Mouse (Mus musculus) MEL (cell line): ENCODE measurements around the gene Nsun3. TPM values are rescaled to one million over a fixed set of nuclear protein-coding genes. Genes with fewer than 3 reads are reported as not detected.

Experiments
- DNase-seq: peaks from one replicate; pipeline ENCODE4 v3.0.0; 2011; ENCODE audit warnings: low read depth, low spot score
- H3K27ac ChIP-seq: 2 replicates; pipeline ENCODE4 v1.5.1; 2012; ENCODE audit warnings: low read depth, mild to moderate bottlenecking, control low read depth, low read length, moderate library complexity; ENCODE audit not compliant: control insufficient read depth
- H3K27me3 ChIP-seq, 2 experiments: fragments of 150-350 bp in 1 of 2; sonication (generic) in 1 of 2; 2 replicates each; pipeline ENCODE4 v1.6.1; 2012; ENCODE audit warnings: low read length in 2 of 2, mild to moderate bottlenecking in 2 of 2, improper control_type of control experiment in 1 of 2, moderate library complexity in 1 of 2; ENCODE audit not compliant: insufficient read depth in 2 of 2, control insufficient read depth in 1 of 2
- H3K36me3 ChIP-seq, 2 experiments: 2 replicates each; pipeline ENCODE4 v1.6.1; 2012 to 2014; ENCODE audit warnings: low read length in 2 of 2, improper control_type of control experiment in 1 of 2, inconsistent platforms in 1 of 2, mild to moderate bottlenecking in 1 of 2; ENCODE audit not compliant: insufficient read depth in 2 of 2, control insufficient read depth in 1 of 2
- H3K4me1 ChIP-seq, 2 experiments: fragments of 150-350 bp in 1 of 2; sonication (generic) in 1 of 2; 2 replicates each; pipeline ENCODE4 v1.6.1; 2012; ENCODE audit warnings: low read length in 2 of 2, improper control_type of control experiment in 1 of 2, mild to moderate bottlenecking in 1 of 2; ENCODE audit not compliant: insufficient read depth in 2 of 2, control insufficient read depth in 1 of 2
- H3K4me3 ChIP-seq, 2 experiments: fragments of 150-350 bp in 1 of 2; sonication (generic) in 1 of 2; 2 replicates each; pipeline ENCODE4 v1.5.1; 2012; ENCODE audit warnings: low read depth in 2 of 2, low read length in 2 of 2, mild to moderate bottlenecking in 2 of 2, moderate library complexity in 2 of 2, control low read depth in 1 of 2, improper control_type of control experiment in 1 of 2; ENCODE audit not compliant: control insufficient read depth in 1 of 2, insufficient read depth in 1 of 2
- H3K79me2 ChIP-seq: 2 replicates; pipeline ENCODE4 v1.6.1; 2012; ENCODE audit warnings: mild to moderate bottlenecking, low read length, moderate library complexity; ENCODE audit not compliant: control insufficient read depth, poor library complexity, insufficient read depth
- H3K9ac ChIP-seq: 2 replicates; pipeline ENCODE4 v1.6.1; 2012; ENCODE audit warnings: low read depth, mild to moderate bottlenecking, control low read depth, low read length, moderate library complexity; ENCODE audit not compliant: control insufficient read depth, poor library complexity, severe bottlenecking
- H3K9me3 ChIP-seq: fragments of 150-350 bp; sonication (generic); replicated peaks from 2 replicates; pipeline ENCODE4 v1.6.1; 2012; ENCODE audit warnings: mild to moderate bottlenecking, low read length, improper control_type of control experiment, moderate library complexity; ENCODE audit not compliant: insufficient read depth
- BHLHE40 ChIP-seq: IDR thresholded peaks from 2 replicates; pipeline ENCODE4 v1.6.1; 2012; ENCODE audit warnings: low read depth, mild to moderate bottlenecking, inconsistent platforms, low read length, improper control_type of control experiment, borderline replicate concordance
- CHD1 ChIP-seq: IDR thresholded peaks from 2 replicates; pipeline ENCODE4 v1.6.1; 2012; ENCODE audit warnings: low read depth, mild to moderate bottlenecking, inconsistent platforms, low read length, improper control_type of control experiment
- ETS1 ChIP-seq: IDR thresholded peaks from 2 replicates; pipeline ENCODE4 v1.6.1; 2012; ENCODE audit warnings: low read depth, mild to moderate bottlenecking, inconsistent platforms, low read length, improper control_type of control experiment, moderate library complexity
- GABPA ChIP-seq: IDR thresholded peaks from 2 replicates; pipeline ENCODE4 v1.6.1; 2012; ENCODE audit warnings: low read depth, mild to moderate bottlenecking, inconsistent platforms, low read length, improper control_type of control experiment, moderate library complexity
- GATA1 ChIP-seq: IDR thresholded peaks from 2 replicates; pipeline ENCODE4 v1.6.1; 2011; ENCODE audit warnings: low read depth, low read length, improper control_type of control experiment
- HCFC1 ChIP-seq: IDR thresholded peaks from 2 replicates; pipeline ENCODE4 v1.6.1; 2012; ENCODE audit warnings: low read depth, mild to moderate bottlenecking, inconsistent platforms, low read length, improper control_type of control experiment, moderate library complexity
- KAT2A ChIP-seq: conservative IDR thresholded peaks from 2 replicates; pipeline ENCODE4 v1.6.1; 2012; ENCODE audit warnings: low read depth, low read length, improper control_type of control experiment, inconsistent platforms
- MAX ChIP-seq: IDR thresholded peaks from 2 replicates; pipeline ENCODE4 v1.6.1; 2011; ENCODE audit warnings: low read length, improper control_type of control experiment
- MAZ ChIP-seq: IDR thresholded peaks from 2 replicates; pipeline ENCODE4 v1.6.1; 2012; ENCODE audit warnings: low read depth, mild to moderate bottlenecking, inconsistent platforms, low read length, improper control_type of control experiment
- MXI1 ChIP-seq: IDR thresholded peaks from 2 replicates; pipeline ENCODE4 v1.6.1; 2011; ENCODE audit warnings: mild to moderate bottlenecking, low read depth, low read length, improper control_type of control experiment
- NRF1 ChIP-seq: IDR thresholded peaks from 2 replicates; pipeline ENCODE4 v1.6.1; 2014; ENCODE audit warnings: low read depth, mild to moderate bottlenecking, inconsistent platforms, low read length, improper control_type of control experiment, moderate library complexity; ENCODE audit not compliant: poor library complexity, insufficient read depth, severe bottlenecking
- POLR2AphosphoS2 ChIP-seq: IDR thresholded peaks from 2 replicates; pipeline ENCODE4 v1.6.1; 2011; ENCODE audit warnings: low read length, improper control_type of control experiment
- POLR2AphosphoS5 ChIP-seq: IDR thresholded peaks from 2 replicates; pipeline ENCODE4 v1.6.1; 2012; ENCODE audit warnings: low read depth, borderline replicate concordance, mild to moderate bottlenecking, inconsistent platforms, low read length, moderate library complexity, mixed read lengths
- RCOR1 ChIP-seq: IDR thresholded peaks from 2 replicates; pipeline ENCODE4 v1.6.1; 2012; ENCODE audit warnings: low read depth, mild to moderate bottlenecking, inconsistent platforms, low read length, improper control_type of control experiment
- TAL1 ChIP-seq: IDR thresholded peaks from 2 replicates; pipeline ENCODE4 v1.6.1; 2012; ENCODE audit warnings: mild to moderate bottlenecking, inconsistent platforms, low read length, moderate library complexity, mixed read lengths
- TCF12 ChIP-seq: IDR thresholded peaks from 2 replicates; pipeline ENCODE4 v1.6.1; 2014; ENCODE audit warnings: low read depth, mild to moderate bottlenecking, inconsistent platforms, low read length, improper control_type of control experiment, moderate library complexity
- USF2 ChIP-seq, 2 experiments: IDR thresholded peaks; 2 replicates each; pipeline ENCODE4 v1.6.1; 2011 to 2012; ENCODE audit warnings: improper control_type of control experiment in 2 of 2, low read length in 2 of 2, borderline replicate concordance in 1 of 2, inconsistent platforms in 1 of 2, low read depth in 1 of 2, mild to moderate bottlenecking in 1 of 2; ENCODE audit not compliant: insufficient read depth in 1 of 2
- ZC3H11A ChIP-seq: IDR thresholded peaks from 2 replicates; pipeline ENCODE4 v1.6.1; 2012; ENCODE audit warnings: low read depth, mild to moderate bottlenecking, inconsistent platforms, low read length, improper control_type of control experiment
- ZMIZ1 ChIP-seq: IDR thresholded peaks from 2 replicates; pipeline ENCODE4 v1.6.1; 2012; ENCODE audit warnings: low read depth, mild to moderate bottlenecking, inconsistent platforms, low read length, improper control_type of control experiment, moderate library complexity
- ZNF384 ChIP-seq: IDR thresholded peaks from 2 replicates; pipeline ENCODE4 v1.6.1; 2012; ENCODE audit warnings: low read depth, mild to moderate bottlenecking, inconsistent platforms, low read length, improper control_type of control experiment
- polyA plus RNA-seq, 2 experiments: library from polyadenylated mRNA; stranded (reverse) in 1 of 2; unstranded in 1 of 2; fragments of >175 nt in 1 of 2; fragments of >200 nt in 1 of 2; gene quantifications; 2 replicates each; pipeline versions ENCODE4 v1.2.1 to v1.2.4; 2012; ENCODE audit warnings: low replicate concordance in 2 of 2, low read depth in 1 of 2; ENCODE audit not compliant: insufficient read length in 2 of 2, insufficient read depth in 1 of 2, missing spikeins in 1 of 2
- total RNA-seq: library from RNA; depleted of rRNA; stranded (reverse); fragments of 300-350 nt; gene quantifications from 2 replicates; pipeline ENCODE4 v1.2.3, GENCODE M21; 2012

Gene Nsun3
- total and polyA plus RNA-seq, 3 experiments: 4.1 to 7.4 TPM; not detected in 1

DNA sequence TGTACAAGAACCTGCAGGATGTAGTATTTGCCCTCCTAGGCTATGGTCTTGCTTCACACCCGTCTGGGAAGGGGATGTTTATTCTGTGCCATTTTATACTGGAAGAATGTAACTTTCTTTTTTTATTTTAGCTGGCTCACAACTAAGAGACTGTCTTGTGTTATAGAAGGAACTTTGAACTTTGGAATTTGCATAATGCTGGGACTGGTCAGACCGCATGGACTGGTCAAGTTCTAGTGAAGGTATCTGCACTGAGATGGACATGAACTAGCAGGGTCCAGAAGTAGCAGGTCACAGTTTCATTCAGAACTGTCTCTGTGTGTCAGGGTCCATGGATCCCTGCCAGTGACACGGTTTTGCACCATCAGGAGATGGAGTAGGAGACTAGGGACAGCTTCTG is 13.2 kb upstream of the Nsun3 start:
- Histone ChIP-seq H3K36me3 (no peaks in the 10 kb centered on the region), H3K4me1 (no peaks in the 10 kb centered on the region), H3K27ac (no peak overlapping the region), H3K9me3 (no peaks in the 10 kb centered on the region)
- TF ChIP-seq MAX (no peak), NRF1 (no peak), ZNF384 (no peak), POLR2AphosphoS2 (no peak), CHD1 (no peak), ZC3H11A (no peak), POLR2AphosphoS5 (no peak), MXI1 (no peak), ZMIZ1 (no peak), KAT2A (no peak), HCFC1 (no peak), TAL1 (no peak), ETS1 (no peak)
- TF ChIP-seq, all 39 proteins: peak for 0
- Histone ChIP-seq H3K4me3 (no peak overlapping the region), H3K9ac (no peak overlapping the region), H3K27me3 (no peaks in the 10 kb centered on the region), H3K79me2 (no peaks in the 10 kb centered on the region)
- DNase-seq: no peak

DNA sequence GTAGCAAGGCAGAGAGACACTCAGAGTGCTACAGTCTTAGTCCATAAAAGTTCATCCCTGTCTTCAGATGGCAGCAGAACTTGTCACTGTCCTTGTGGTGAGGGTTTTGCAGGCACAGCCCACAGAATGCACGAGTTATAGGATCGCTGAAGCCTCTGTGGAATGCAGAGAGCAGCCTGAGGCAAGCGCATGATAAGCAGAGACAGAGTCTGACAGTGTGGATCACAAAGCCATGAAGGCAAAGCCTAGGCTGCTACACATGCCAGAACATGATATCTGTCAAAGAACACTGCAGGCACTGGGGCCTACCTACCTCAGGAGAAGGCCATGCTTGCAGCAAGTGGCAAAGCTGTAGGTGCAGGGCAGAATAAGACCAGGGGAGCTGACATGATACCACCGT is 12.8 kb upstream of the Nsun3 start:
- no peak for DNase-seq
- no peak overlapping the region for H3K27ac ChIP-seq
- no peaks in the 10 kb centered on the region for H3K4me1 ChIP-seq
- H3K9ac ChIP-seq: no peak overlapping the region
- H3K9me3 ChIP-seq: no peaks in the 10 kb centered on the region
- H3K79me2 ChIP-seq: no peaks in the 10 kb centered on the region
- H3K4me3 ChIP-seq: no peak overlapping the region
- H3K27me3 ChIP-seq: no peaks in the 10 kb centered on the region
- no peaks in the 10 kb centered on the region for H3K36me3 ChIP-seq
- TF ChIP-seq POLR2AphosphoS5 (no peak), RCOR1 (no peak), TCF12 (no peak), HCFC1 (no peak), GABPA (no peak), MAZ (no peak), ETS1 (no peak), CHD1 (no peak), BHLHE40 (no peak), MAX (no peak), GATA1 (no peak), NRF1 (no peak), USF2 (IDR thresholded peaks at IDR 0.05; ENCODE audit: borderline replicate concordance in 1 of 2, insufficient read depth in 1 of 2, low read depth in 1 of 2, low read length in 2 of 2) (no peak), MXI1 (no peak), POLR2AphosphoS2 (no peak)
